ENCODE assay signal across 11 mouse cellular contexts in genomic region chr3:94463926-94464578, GRCm38 (mm10). TPM values are rescaled to one million over a fixed set of nuclear protein-coding genes. Genes with fewer than 3 reads are reported as not detected.
DNase-seq lines count a peak whose midpoint lies in the region; ATAC-seq and TF ChIP-seq lines count a peak whose summit lies in the region.
"Had no signal": no experiment of that assay in that cellular context is flagged by ENCODE, and none has a peak within 500 bp of the region (broad histone marks: within the 10 kb centered on the region; RNA-seq: fewer than 3 reads in every experiment).

No protein-coding gene starts in this region.

- no peak overlapping the region for H3K9ac ChIP-seq in intestine, embryonic 15.5 days
- no peak overlapping the region for H3K9ac ChIP-seq in intestine, embryonic 16.5 days (ENCODE audit: low read depth, low read length)
- 0 out of 2 replicates have a peak overlapping the region, but pooled peaks have one; percentile 30 for H3K9ac ChIP-seq in hindbrain, embryonic 16.5 days (ENCODE audit: low read depth, low read length)
- peak overlapping the region; percentile 20; the same call in 1 of the 2 replicates for H3K9ac ChIP-seq in midbrain, embryonic 14.5 days (replicated peaks; ENCODE audit: low read length)
- H3K9ac ChIP-seq: liver, embryonic 13.5 days had no signal

- 61% methylated on average over 11 of the region's 11 CpGs for WGBS in intestine, embryonic 15.5 days
- 51% methylated on average over 11 of the region's 11 CpGs for WGBS in intestine, embryonic 16.5 days
- 23% methylated on average over 11 of the region's 11 CpGs for WGBS in hindbrain, embryonic 16.5 days
- WGBS in midbrain, embryonic 14.5 days = 30% methylated on average over 11 of the region's 11 CpGs
- WGBS in thymus, adult 2 months = 81% methylated on average over 11 of the region's 11 CpGs

- no peaks in the 10 kb centered on the region for H3K27me3 ChIP-seq in intestine, embryonic 15.5 days (replicated peaks)
- H3K27me3 ChIP-seq in intestine, embryonic 16.5 days (replicated peaks; ENCODE audit: control insufficient read depth, insufficient read depth, low read length) = no peaks in the 10 kb centered on the region
- no peaks in the 10 kb centered on the region for H3K27me3 ChIP-seq in hindbrain, embryonic 16.5 days (replicated peaks; ENCODE audit: control insufficient read depth, insufficient read depth, low read length)
- H3K27me3 ChIP-seq in midbrain, embryonic 14.5 days (ENCODE audit: control insufficient read depth, insufficient read depth, low read length) = no peaks in the 10 kb centered on the region
- no peaks in the 10 kb centered on the region for H3K27me3 ChIP-seq in thymus, adult 2 months (ENCODE audit: control insufficient read depth, insufficient read depth, low read length)
- H3K27me3 ChIP-seq: liver, embryonic 13.5 days had no signal

- DNase-seq in embryo, embryonic 9.5 days (ENCODE audit: extremely low spot score) = peak; percentile 43
- peak; percentile 86 for DNase-seq in midbrain, embryonic 14.5 days
- DNase-seq in urinary bladder, postnatal 14 days (ENCODE audit: low spot score) = no peak
- no peak for DNase-seq in thymus, adult 2 months
- DNase-seq in adrenal gland, adult 8-10 months = no peak
- DNase-seq: gastrocnemius, postnatal 25 days; liver, embryonic 13.5 days had no signal

- H3K9me3 ChIP-seq in intestine, embryonic 15.5 days = no peaks in the 10 kb centered on the region
- H3K9me3 ChIP-seq in intestine, embryonic 16.5 days (ENCODE audit: control insufficient read depth, low read length) = no peaks in the 10 kb centered on the region
- no peaks in the 10 kb centered on the region for H3K9me3 ChIP-seq in hindbrain, embryonic 16.5 days (ENCODE audit: control insufficient read depth, low read length)
- no peaks in the 10 kb centered on the region for H3K9me3 ChIP-seq in midbrain, embryonic 14.5 days (ENCODE audit: control insufficient read depth, low read length)
- H3K9me3 ChIP-seq: liver, embryonic 13.5 days had no signal

- no peak overlapping the region for H3K4me3 ChIP-seq in intestine, embryonic 15.5 days (replicated peaks)
- H3K4me3 ChIP-seq in intestine, embryonic 16.5 days (ENCODE audit: low read length) = no peak overlapping the region
- no peak overlapping the region for H3K4me3 ChIP-seq in hindbrain, embryonic 16.5 days (ENCODE audit: low read length)
- no peak overlapping the region for H3K4me3 ChIP-seq in midbrain, embryonic 14.5 days (replicated peaks; ENCODE audit: low read depth, low read length)
- no peak overlapping the region for H3K4me3 ChIP-seq in thymus, adult 2 months (ENCODE audit: control insufficient read depth, insufficient read depth, low read length)
- H3K4me3 ChIP-seq: liver, embryonic 13.5 days had no signal

- no peaks in the 10 kb centered on the region for H3K4me1 ChIP-seq in intestine, embryonic 15.5 days (replicated peaks)
- H3K4me1 ChIP-seq in intestine, embryonic 16.5 days (ENCODE audit: control insufficient read depth, insufficient read depth, low read length) = no peaks in the 10 kb centered on the region
- H3K4me1 ChIP-seq in hindbrain, embryonic 16.5 days (ENCODE audit: control insufficient read depth, insufficient read depth, low read depth, low read length) = peaks cover 22% of the 10 kb centered on the region
- peaks cover 30% of the 10 kb centered on the region for H3K4me1 ChIP-seq in midbrain, embryonic 14.5 days (ENCODE audit: control insufficient read depth, insufficient read depth, low read length)
- H3K4me1 ChIP-seq in thymus, adult 2 months (replicated peaks; ENCODE audit: control insufficient read depth, insufficient read depth, low read length) = no peaks in the 10 kb centered on the region
- H3K4me1 ChIP-seq: liver, embryonic 13.5 days had no signal

- TF ChIP-seq CTCF in thymus, adult 2 months (IDR thresholded peaks at IDR 0.05; ENCODE audit: borderline replicate concordance, control insufficient read depth, extremely low read depth, insufficient read depth, low read length, poor library complexity) = no peak

- H3K27ac ChIP-seq in intestine, embryonic 15.5 days = no peak overlapping the region
- no peak overlapping the region for H3K27ac ChIP-seq in intestine, embryonic 16.5 days (ENCODE audit: low read length)
- peak overlapping the region; percentile 85 for H3K27ac ChIP-seq in hindbrain, embryonic 16.5 days (ENCODE audit: low read depth, low read length)
- peak overlapping the region; percentile 86 for H3K27ac ChIP-seq in midbrain, embryonic 14.5 days (replicated peaks; ENCODE audit: low read depth, low read length)
- no peak overlapping the region for H3K27ac ChIP-seq in thymus, adult 2 months (ENCODE audit: control insufficient read depth, insufficient read depth, low read length)
- H3K27ac ChIP-seq: liver, embryonic 13.5 days had no signal

- no peaks in the 10 kb centered on the region for H3K36me3 ChIP-seq in intestine, embryonic 15.5 days
- H3K36me3 ChIP-seq in intestine, embryonic 16.5 days (ENCODE audit: control insufficient read depth, insufficient read depth, low read length) = no peaks in the 10 kb centered on the region
- H3K36me3 ChIP-seq in hindbrain, embryonic 16.5 days (ENCODE audit: control insufficient read depth, insufficient read depth, low read length) = no peaks in the 10 kb centered on the region
- H3K36me3 ChIP-seq in midbrain, embryonic 14.5 days (ENCODE audit: control insufficient read depth, insufficient read depth, low read length) = no peaks in the 10 kb centered on the region
- no peaks in the 10 kb centered on the region for H3K36me3 ChIP-seq in thymus, adult 2 months (ENCODE audit: control insufficient read depth, insufficient read depth, low read length)
- H3K36me3 ChIP-seq: liver, embryonic 13.5 days had no signal

- TF ChIP-seq POLR2A in thymus, adult 2 months (IDR thresholded peaks at IDR 0.05; ENCODE audit: control insufficient read depth, extremely low read depth, insufficient read depth, low read length, poor library complexity) = no peak

- no peak overlapping the region for H3K4me2 ChIP-seq in intestine, embryonic 15.5 days (replicated peaks)
- no peak overlapping the region for H3K4me2 ChIP-seq in intestine, embryonic 16.5 days (ENCODE audit: low read depth, low read length)
- peak overlapping the region; percentile 20 for H3K4me2 ChIP-seq in hindbrain, embryonic 16.5 days (ENCODE audit: low read length)
- H3K4me2 ChIP-seq in midbrain, embryonic 14.5 days (ENCODE audit: low read length) = peak overlapping the region; percentile 24
- H3K4me2 ChIP-seq: liver, embryonic 13.5 days had no signal

- ATAC-seq in intestine, embryonic 15.5 days = peak; percentile 47; the same call in 1 of the 2 replicates
- no peak for ATAC-seq in intestine, embryonic 16.5 days
- peak; percentile 82 for ATAC-seq in hindbrain, embryonic 16.5 days
- ATAC-seq in midbrain, embryonic 14.5 days (ENCODE audit: low FRiP score, low TSS enrichment) = peak; percentile 66
- ATAC-seq: intestine, postnatal 0 days had no signal

RNA-seq across cellular contexts. Expression of gene Celf3, which starts 14.0 kb away (rescaled TPM):
- polyA plus RNA-seq in intestine, embryonic 15.5 days (2015; fragmentation: Nextera tagmentation; extraction: Ambion mirVana) = 26.0 and 28.1 TPM in 2 replicates
- polyA plus RNA-seq in intestine, embryonic 16.5 days (2015; fragmentation: Nextera tagmentation; extraction: Ambion mirVana) = 18.8 and 24.1 TPM in 2 replicates
- 184 and 191 TPM in 2 replicates for polyA plus RNA-seq in hindbrain, embryonic 16.5 days (2015; fragmentation: Nextera tagmentation; extraction: Ambion mirVana)
- polyA plus RNA-seq in midbrain, embryonic 14.5 days (2014; fragmentation: Nextera tagmentation; extraction: Ambion mirVana) = 321 and 376 TPM in 2 replicates
- polyA plus RNA-seq in thymus, adult 2 months (2012; rRNA removed) = 3.0 and 3.3 TPM in 2 replicates
- 10 to 100 TPM; 17.7 to 38.7 (median 29.4) TPM for total RNA-seq in adrenal gland, adult 8-10 months (2022)
- total RNA-seq: gastrocnemius, postnatal 25 days had no signal

RNA-seq across cellular contexts. Expression of gene Riiad1, which starts 16.1 kb away (rescaled TPM):
- polyA plus RNA-seq in intestine, embryonic 15.5 days (2015; fragmentation: Nextera tagmentation; extraction: Ambion mirVana) = 5.5 and 5.6 TPM in 2 replicates
- polyA plus RNA-seq in intestine, embryonic 16.5 days (2015; fragmentation: Nextera tagmentation; extraction: Ambion mirVana) = 5.4 TPM in 2 replicates
- polyA plus RNA-seq in hindbrain, embryonic 16.5 days (2015; fragmentation: Nextera tagmentation; extraction: Ambion mirVana) = 14.0 and 17.8 TPM in 2 replicates
- 23.8 and 30.8 TPM in 2 replicates for polyA plus RNA-seq in midbrain, embryonic 14.5 days (2014; fragmentation: Nextera tagmentation; extraction: Ambion mirVana)
- 0.50 TPM in 1 of 2 replicates, not detected in the other for polyA plus RNA-seq in thymus, adult 2 months (2012; rRNA removed)
- 1 to 10 TPM; 2.4 to 8.5 (median 3.3) TPM for total RNA-seq in adrenal gland, adult 8-10 months (2022)
- polyA plus RNA-seq: liver, embryonic 13.5 days had no signal

RNA-seq across cellular contexts. Expression of gene Oaz3, which starts 20.3 kb away (rescaled TPM):
- polyA plus RNA-seq in intestine, embryonic 15.5 days (2015; fragmentation: Nextera tagmentation; extraction: Ambion mirVana) = 0.36 and 0.48 TPM in 2 replicates
- 0.17 and 0.23 TPM in 2 replicates for polyA plus RNA-seq in intestine, embryonic 16.5 days (2015; fragmentation: Nextera tagmentation; extraction: Ambion mirVana)
- 0.90 and 1.7 TPM in 2 replicates for polyA plus RNA-seq in hindbrain, embryonic 16.5 days (2015; fragmentation: Nextera tagmentation; extraction: Ambion mirVana)
- 0.36 and 1.2 TPM in 2 replicates for polyA plus RNA-seq in midbrain, embryonic 14.5 days (2014; fragmentation: Nextera tagmentation; extraction: Ambion mirVana)
- polyA plus RNA-seq in thymus, adult 2 months (2012; rRNA removed) = 0.43 and 0.71 TPM in 2 replicates
- not detected for total RNA-seq in adrenal gland, adult 8-10 months (2022)
- total RNA-seq: gastrocnemius, postnatal 25 days had no signal

RNA-seq across cellular contexts. Expression of gene Mrpl9, which starts 20.9 kb away (rescaled TPM):
- polyA plus RNA-seq in intestine, embryonic 15.5 days (2015; fragmentation: Nextera tagmentation; extraction: Ambion mirVana) = 69.3 TPM in 2 replicates
- 68.1 and 77.6 TPM in 2 replicates for polyA plus RNA-seq in intestine, embryonic 16.5 days (2015; fragmentation: Nextera tagmentation; extraction: Ambion mirVana)
- 63.7 and 64.5 TPM in 2 replicates for polyA plus RNA-seq in hindbrain, embryonic 16.5 days (2015; fragmentation: Nextera tagmentation; extraction: Ambion mirVana)
- 52.6 and 54.1 TPM in 2 replicates for polyA plus RNA-seq in midbrain, embryonic 14.5 days (2014; fragmentation: Nextera tagmentation; extraction: Ambion mirVana)
- polyA plus RNA-seq in thymus, adult 2 months (2012; rRNA removed) = 46.4 and 47.5 TPM in 2 replicates
- total RNA-seq in adrenal gland, adult 8-10 months (2022) = 10 to 100 TPM; 69.1 to 73.5 (median 71.4) TPM

RNA-seq across cellular contexts. Expression of gene Tdrkh, which starts 51.0 kb away (rescaled TPM):
- 11.5 and 11.9 TPM in 2 replicates for polyA plus RNA-seq in intestine, embryonic 15.5 days (2015; fragmentation: Nextera tagmentation; extraction: Ambion mirVana)
- polyA plus RNA-seq in intestine, embryonic 16.5 days (2015; fragmentation: Nextera tagmentation; extraction: Ambion mirVana) = 9.0 and 10.3 TPM in 2 replicates
- polyA plus RNA-seq in hindbrain, embryonic 16.5 days (2015; fragmentation: Nextera tagmentation; extraction: Ambion mirVana) = 51.1 and 54.8 TPM in 2 replicates
- polyA plus RNA-seq in midbrain, embryonic 14.5 days (2014; fragmentation: Nextera tagmentation; extraction: Ambion mirVana) = 50.6 and 55.3 TPM in 2 replicates
- 2.6 and 4.1 TPM in 2 replicates for polyA plus RNA-seq in thymus, adult 2 months (2012; rRNA removed)
- 10 to 100 TPM in 3 of 4 experiments, 1 to 10 TPM in 1; 10.0 to 22.5 (median 15.9) TPM for total RNA-seq in adrenal gland, adult 8-10 months (2022)

Comparison
In these comparisons a context has a peak if more than half of its experiments do, and no peak if none do; other contexts are left out.
1. H3K27ac ChIP-seq: peak in hindbrain, embryonic 16.5 days (single experiment) and midbrain, embryonic 14.5 days (single experiment); none in intestine, embryonic 15.5 days (single experiment), intestine, embryonic 16.5 days (single experiment) and thymus, adult 2 months (single experiment).
2. H3K4me2 ChIP-seq: peak in hindbrain, embryonic 16.5 days (single experiment) and midbrain, embryonic 14.5 days (single experiment); none in intestine, embryonic 15.5 days (single experiment) and intestine, embryonic 16.5 days (single experiment).
3. H3K9ac ChIP-seq: peak in hindbrain, embryonic 16.5 days (single experiment) and midbrain, embryonic 14.5 days (single experiment); none in intestine, embryonic 15.5 days (single experiment) and intestine, embryonic 16.5 days (single experiment).
4. DNase-seq: peak in embryo, embryonic 9.5 days (single experiment) and midbrain, embryonic 14.5 days (single experiment); none in urinary bladder, postnatal 14 days (single experiment), thymus, adult 2 months (single experiment) and adrenal gland, adult 8-10 months (single experiment).